Mouse (Mus musculus): Measurements from ENCODE around the gene Tnfrsf13b. TPM values are rescaled to one million over a fixed set of nuclear protein-coding genes. Genes with fewer than 3 reads are reported as not detected.

The Tnfrsf13b gene
- 1.9 and 2.5 TPM in 2 replicates for polyA plus RNA-seq (2015; fragmentation: Nextera tagmentation; extraction: Ambion mirVana)

GRCm38 (mm10) chr11:61126606-61127355 is at the start of gene Tnfrsf13b:
Gene Tnfrsf13b (plus strand): TSS chr11:61126755.

GRCm38 (mm10) chr11:61174821-61175658 is 48.5 kb downstream of the Tnfrsf13b start, which contains the start of gene Usp22:
Gene Usp22 (minus strand): TSS chr11:61175055.

Other genes starting within 250 kb of the Tnfrsf13b start
- gene Tmem11, start 247.5 kb upstream of the Tnfrsf13b start, polyA plus RNA-seq (2015; fragmentation: Nextera tagmentation; extraction: Ambion mirVana): 49.8 and 60.0 TPM in 2 replicates
- 11.6 and 14.0 TPM in 2 replicates for gene Natd1, start 212.0 kb upstream of the Tnfrsf13b start, polyA plus RNA-seq (2015; fragmentation: Nextera tagmentation; extraction: Ambion mirVana)
- gene Map2k3, start 194.7 kb upstream of the Tnfrsf13b start, polyA plus RNA-seq (2015; fragmentation: Nextera tagmentation; extraction: Ambion mirVana): 24.3 and 24.4 TPM in 2 replicates
- 3.2 and 4.3 TPM in 2 replicates for gene Kcnj12, start 104.2 kb upstream of the Tnfrsf13b start, polyA plus RNA-seq (2015; fragmentation: Nextera tagmentation; extraction: Ambion mirVana)
- 207 and 238 TPM in 2 replicates for gene Usp22, start 48.3 kb downstream of the Tnfrsf13b start, polyA plus RNA-seq (2015; fragmentation: Nextera tagmentation; extraction: Ambion mirVana)
- 1.2 and 1.3 TPM in 2 replicates for gene Aldh3a1, start 80.8 kb downstream of the Tnfrsf13b start, polyA plus RNA-seq (2015; fragmentation: Nextera tagmentation; extraction: Ambion mirVana)
- gene Aldh3a2, start 140.7 kb downstream of the Tnfrsf13b start, polyA plus RNA-seq (2015; fragmentation: Nextera tagmentation; extraction: Ambion mirVana): 35.2 and 36.1 TPM in 2 replicates
- 0.28 and 0.39 TPM in 2 replicates for gene Slc47a2, start 216.1 kb downstream of the Tnfrsf13b start, polyA plus RNA-seq (2015; fragmentation: Nextera tagmentation; extraction: Ambion mirVana)

All from neural tube, postnatal 0 days (tissue).